ENCODE assay signal across 12 mouse cellular contexts in the genomic region with DNA sequence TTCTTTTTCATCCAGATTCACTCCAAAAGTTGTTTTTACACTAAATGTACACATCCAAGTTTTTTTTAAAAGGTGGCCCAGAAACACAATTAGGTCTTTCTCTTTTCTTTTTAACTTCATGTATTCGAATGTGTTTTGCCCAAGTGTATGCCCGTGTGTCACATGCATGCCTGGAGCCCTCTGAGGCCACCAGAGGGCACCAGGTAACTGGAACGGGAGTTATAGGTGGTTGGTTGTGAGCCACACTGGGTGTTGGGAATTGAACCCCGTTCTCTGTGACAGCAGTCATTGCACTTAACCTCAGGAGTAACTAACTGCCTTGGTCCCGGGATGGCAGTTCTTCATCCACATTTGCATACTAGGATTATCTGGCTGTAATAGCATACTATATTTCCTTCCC.
DNase-seq lines count a peak whose midpoint lies in the region; ATAC-seq and TF ChIP-seq lines count a peak whose summit lies in the region.
"Had no signal": no experiment of that assay in that cellular context is flagged by ENCODE, and none has a peak within 500 bp of the region (broad histone marks: within the 10 kb centered on the region; RNA-seq: fewer than 3 reads in every experiment).

No protein-coding gene starts in this region.

- no peak for TF ChIP-seq EP300 in lung, postnatal 0 days (IDR thresholded peaks at IDR 0.05)

- H3K9me3 ChIP-seq in embryonic facial prominence, embryonic 11.5 days (replicated peaks; ENCODE audit: control insufficient read depth, low read length) = no peaks in the 10 kb centered on the region
- H3K9me3 ChIP-seq in embryonic facial prominence, embryonic 10.5 days = no peaks in the 10 kb centered on the region
- no peaks in the 10 kb centered on the region for H3K9me3 ChIP-seq in lung, postnatal 0 days (ENCODE audit: low read length)
- H3K9me3 ChIP-seq: neural tube, embryonic 12.5 days had no signal

- no peak overlapping the region for H3K4me3 ChIP-seq in embryonic facial prominence, embryonic 11.5 days (ENCODE audit: low read depth, low read length)
- no peak overlapping the region for H3K4me3 ChIP-seq in embryonic facial prominence, embryonic 10.5 days
- H3K4me3 ChIP-seq in lung, postnatal 0 days (ENCODE audit: low read depth, low read length) = no peak overlapping the region
- H3K4me3 ChIP-seq in small intestine, adult 2 months (ENCODE audit: low read depth, low read length) = no peak overlapping the region
- H3K4me3 ChIP-seq: neural tube, embryonic 12.5 days had no signal

- no peak for ATAC-seq in embryonic facial prominence, embryonic 11.5 days (replicated peaks; ENCODE audit: insufficient number of reproducible peaks, low FRiP score, low TSS enrichment, low read depth)
- no peak for ATAC-seq in lung, postnatal 0 days
- ATAC-seq: Patski had no signal

- no peaks in the 10 kb centered on the region for H3K36me3 ChIP-seq in embryonic facial prominence, embryonic 11.5 days (replicated peaks; ENCODE audit: control insufficient read depth, insufficient read depth, low read depth, low read length)
- no peaks in the 10 kb centered on the region for H3K36me3 ChIP-seq in embryonic facial prominence, embryonic 10.5 days (replicated peaks)
- H3K36me3 ChIP-seq in lung, postnatal 0 days (ENCODE audit: insufficient read depth, low read length) = no peaks in the 10 kb centered on the region
- H3K36me3 ChIP-seq in small intestine, adult 2 months (ENCODE audit: control insufficient read depth, insufficient read depth, low read length) = no peaks in the 10 kb centered on the region
- H3K36me3 ChIP-seq: neural tube, embryonic 12.5 days had no signal

- no peaks in the 10 kb centered on the region for H3K27me3 ChIP-seq in embryonic facial prominence, embryonic 11.5 days (ENCODE audit: control insufficient read depth, insufficient read depth, low read length)
- H3K27me3 ChIP-seq in embryonic facial prominence, embryonic 10.5 days (replicated peaks; ENCODE audit: low read depth, poor library complexity, severe bottlenecking) = no peaks in the 10 kb centered on the region
- H3K27me3 ChIP-seq in lung, postnatal 0 days (replicated peaks; ENCODE audit: insufficient read depth, low read length) = no peaks in the 10 kb centered on the region
- H3K27me3 ChIP-seq in small intestine, adult 2 months (ENCODE audit: control insufficient read depth, insufficient read depth, low read length) = no peaks in the 10 kb centered on the region
- H3K27me3 ChIP-seq: neural tube, embryonic 12.5 days; Patski had no signal

- H3K9ac ChIP-seq in embryonic facial prominence, embryonic 11.5 days (replicated peaks; ENCODE audit: low read length) = no peak overlapping the region
- no peak overlapping the region for H3K9ac ChIP-seq in lung, postnatal 0 days (replicated peaks; ENCODE audit: low read depth)
- H3K9ac ChIP-seq: neural tube, embryonic 12.5 days had no signal

- 62% methylated on average over 5 of the region's 5 CpGs for WGBS in embryonic facial prominence, embryonic 11.5 days
- WGBS in embryonic facial prominence, embryonic 10.5 days = 67% methylated on average over 5 of the region's 5 CpGs
- WGBS in lung, postnatal 0 days = 55% methylated on average over 5 of the region's 5 CpGs
- WGBS in small intestine, adult 2 months = 60% methylated on average over 5 of the region's 5 CpGs

- H3K4me1 ChIP-seq in embryonic facial prominence, embryonic 11.5 days (ENCODE audit: control insufficient read depth, insufficient read depth, low read length) = no peaks in the 10 kb centered on the region
- H3K4me1 ChIP-seq in embryonic facial prominence, embryonic 10.5 days = no peaks in the 10 kb centered on the region
- no peaks in the 10 kb centered on the region for H3K4me1 ChIP-seq in lung, postnatal 0 days (ENCODE audit: insufficient read depth, low read depth, low read length)
- no peaks in the 10 kb centered on the region for H3K4me1 ChIP-seq in small intestine, adult 2 months (ENCODE audit: control insufficient read depth, insufficient read depth, insufficient read length, low read length)
- H3K4me1 ChIP-seq: neural tube, embryonic 12.5 days had no signal

- TF ChIP-seq CTCF in lung, postnatal 0 days (IDR thresholded peaks at IDR 0.05) = peak; percentile 49
- TF ChIP-seq CTCF in small intestine, adult 2 months (IDR thresholded peaks at IDR 0.05; ENCODE audit: extremely low read depth, insufficient read length, insufficient replicate concordance, low read depth, low read length) = peak; percentile 45; the same call in 1 of the 2 replicates

- H3K27ac ChIP-seq in embryonic facial prominence, embryonic 11.5 days (replicated peaks; ENCODE audit: low read depth, low read length) = no peak overlapping the region
- no peak overlapping the region for H3K27ac ChIP-seq in embryonic facial prominence, embryonic 10.5 days (replicated peaks)
- no peak overlapping the region for H3K27ac ChIP-seq in lung, postnatal 0 days (ENCODE audit: low read length)
- H3K27ac ChIP-seq in small intestine, adult 2 months (ENCODE audit: insufficient read depth, low read depth, low read length) = no peak overlapping the region
- H3K27ac ChIP-seq: neural tube, embryonic 12.5 days had no signal

- no peak for TF ChIP-seq POLR2A in small intestine, adult 2 months (IDR thresholded peaks at IDR 0.05; ENCODE audit: low read depth, low read length)

- peak; percentile 13 for DNase-seq in embryonic facial prominence, embryonic 11.5 days (ENCODE audit: low spot score)
- no peak for DNase-seq in embryonic facial prominence, embryonic 10.5 days (ENCODE audit: low spot score)
- no peak for DNase-seq in lung, postnatal 0 days (ENCODE audit: low spot score)
- DNase-seq in lung, postnatal 36 days = no peak
- peak; percentile 60 for DNase-seq in ZHBTc4 (ENCODE audit: low read depth, low spot score)
- no peak for DNase-seq in heart, adult 9 months (ENCODE audit: low spot score in 2 of 2)
- DNase-seq in right cerebral cortex, postnatal 36 days (ENCODE audit: low spot score in 2 of 2) = no peak
- DNase-seq: cerebellum, postnatal 14 days; lung, postnatal 14 days had no signal

- H3K4me2 ChIP-seq in embryonic facial prominence, embryonic 11.5 days (ENCODE audit: low read depth, low read length) = no peak overlapping the region
- no peak overlapping the region for H3K4me2 ChIP-seq in lung, postnatal 0 days (replicated peaks; ENCODE audit: low read depth, low read length)
- H3K4me2 ChIP-seq: neural tube, embryonic 12.5 days had no signal

Comparison
In these comparisons a context has a peak if more than half of its experiments do, and no peak if none do; other contexts are left out.
1. DNase-seq: peak in embryonic facial prominence, embryonic 11.5 days (single experiment) and ZHBTc4 (single experiment); none in embryonic facial prominence, embryonic 10.5 days (single experiment), lung, postnatal 0 days (single experiment), lung, postnatal 36 days (single experiment), heart, adult 9 months (0 of 2) and right cerebral cortex, postnatal 36 days (0 of 2).